Mouse (Mus musculus): Measurements from ENCODE around the gene Col4a2. TPM values are rescaled to one million over a fixed set of nuclear protein-coding genes. Genes with fewer than 3 reads are reported as not detected.

Col4a2 gene
- polyA plus RNA-seq, 1 experiment from 2014 or later: 126 TPM

DNA sequence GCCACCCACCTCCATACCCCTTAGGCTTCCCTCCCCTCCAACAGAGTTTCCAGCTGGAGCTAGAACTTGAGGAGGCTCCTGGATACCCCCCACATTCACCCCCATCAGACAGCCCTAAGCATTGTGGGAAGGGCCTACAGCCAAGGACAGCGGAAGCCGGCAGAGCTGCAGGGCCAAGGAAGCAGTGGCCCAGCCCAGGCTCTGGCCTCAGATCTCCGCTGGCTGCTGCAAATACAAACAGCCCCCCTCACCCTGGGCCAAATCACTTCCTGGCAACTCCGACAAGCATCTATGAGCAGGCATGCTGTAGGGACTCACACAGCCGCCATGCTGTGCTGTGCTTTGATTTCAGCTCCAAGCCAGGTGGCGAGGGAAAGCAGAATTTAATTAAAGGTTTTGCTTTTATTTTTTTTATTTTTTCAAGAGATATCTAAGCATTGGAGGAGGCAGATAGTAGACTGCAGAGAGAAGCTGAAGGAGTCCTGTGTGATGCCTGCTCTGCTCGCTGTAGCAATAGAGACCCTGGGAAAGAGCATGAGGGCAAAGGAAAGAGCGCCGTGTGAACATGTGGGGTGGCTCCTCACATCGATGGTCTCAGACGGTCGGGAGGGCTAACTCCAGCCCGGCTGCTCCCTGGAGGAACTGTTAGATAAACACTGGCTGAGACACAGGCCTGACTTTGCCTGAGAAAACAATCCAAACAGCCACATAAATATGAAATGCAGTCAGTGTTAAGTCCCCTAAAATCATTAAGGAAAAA, 93.3 kb downstream of the Col4a2 start:
- H3K9ac ChIP-seq: 0 out of 2 replicates have a peak overlapping the region, but pooled peaks have one; percentile 25

DNA sequence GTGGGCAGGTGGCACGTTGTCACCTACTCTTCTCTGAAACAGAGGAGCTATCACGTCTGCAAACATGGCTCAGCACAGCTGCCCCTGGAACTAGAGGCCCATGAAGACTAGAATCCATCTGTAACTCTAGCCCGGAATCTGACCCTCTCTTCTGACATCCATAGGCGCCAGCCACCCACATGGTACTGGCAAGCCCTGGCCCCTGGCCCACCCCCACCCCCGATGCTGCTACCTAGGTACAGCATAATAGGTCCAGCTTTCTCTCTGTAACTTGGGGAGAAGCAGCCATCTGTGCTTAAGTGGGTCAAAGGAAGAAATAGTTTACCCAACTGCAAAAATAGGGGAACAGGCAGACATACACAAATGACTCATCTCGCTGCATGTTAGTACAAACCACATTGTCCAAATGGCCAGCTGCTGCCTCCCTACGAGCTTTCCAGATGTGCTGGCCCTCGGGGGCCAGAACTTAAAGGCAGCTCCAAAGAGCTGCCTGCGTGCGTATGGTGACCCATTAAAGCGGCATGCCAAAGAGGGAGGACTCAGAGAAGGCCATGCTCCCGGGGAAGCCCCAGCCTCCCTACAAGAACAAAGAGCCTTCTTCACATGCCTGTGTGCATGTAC, 99.0 kb downstream of the Col4a2 start:
- 45% methylated on average over 12 of the region's 12 CpGs for WGBS
- Histone ChIP-seq H3K36me3 (peaks cover 49% of the 10 kb centered on the region), H3K4me2 (no peak overlapping the region), H3K4me3 (no peak overlapping the region), H3K27ac (peak overlapping the region; percentile 79), H3K9me3 (no peaks in the 10 kb centered on the region), H3K27me3 (no peaks in the 10 kb centered on the region), H3K9ac (no peak overlapping the region), H3K4me1 (peaks cover 24% of the 10 kb centered on the region)
- ATAC-seq (ENCODE audit: borderline replicate concordance, extremely low read depth, low FRiP score, low TSS enrichment): peak; percentile 55; the same call in 1 of the 2 replicates

More for the DNA sequence above, 93.3 kb downstream of the Col4a2 start:
- peak overlapping the region; percentile 89 for H3K27ac ChIP-seq
- peaks cover 40% of the 10 kb centered on the region for H3K36me3 ChIP-seq
- H3K4me3 ChIP-seq: no peak overlapping the region
- no peak overlapping the region for H3K4me2 ChIP-seq
- peaks cover 30% of the 10 kb centered on the region for H3K4me1 ChIP-seq
- WGBS: 30% methylated on average over 13 of the region's 13 CpGs
- ATAC-seq (ENCODE audit: borderline replicate concordance, extremely low read depth, low FRiP score, low TSS enrichment): peak; percentile 91
- no peaks in the 10 kb centered on the region for H3K9me3 ChIP-seq
- no peaks in the 10 kb centered on the region for H3K27me3 ChIP-seq

DNA sequence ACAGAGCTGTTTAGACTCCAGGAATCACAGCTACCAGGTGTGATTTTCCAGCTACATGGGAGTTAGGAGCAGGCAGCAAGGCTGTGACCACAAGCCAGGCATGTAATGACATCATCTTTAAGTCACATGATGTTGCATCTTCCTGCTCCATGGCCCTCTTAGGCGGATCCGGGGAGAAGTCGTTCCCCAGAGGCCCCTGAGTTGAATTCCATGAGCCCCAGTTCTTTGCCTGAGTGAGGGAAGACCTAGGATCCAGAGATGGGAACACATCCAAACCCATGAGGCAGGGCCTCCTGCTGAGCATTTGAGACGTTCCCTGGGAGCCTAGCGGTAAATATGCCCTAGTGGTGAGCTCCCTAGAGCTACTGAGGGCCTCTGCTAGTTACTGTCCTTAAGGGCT, 99.8 kb downstream of the Col4a2 start:
- WGBS: 42% methylated on average over 5 of the region's 5 CpGs
- Histone ChIP-seq H3K4me2 (no peak overlapping the region), H3K9me3 (no peaks in the 10 kb centered on the region), H3K9ac (no peak overlapping the region), H3K4me1 (peaks cover 21% of the 10 kb centered on the region), H3K27me3 (no peaks in the 10 kb centered on the region), H3K27ac (peak overlapping the region; percentile 79), H3K36me3 (peaks cover 46% of the 10 kb centered on the region), H3K4me3 (no peak overlapping the region)
- ATAC-seq (ENCODE audit: borderline replicate concordance, extremely low read depth, low FRiP score, low TSS enrichment): peak; percentile 21; the same call in 1 of the 2 replicates

DNA sequence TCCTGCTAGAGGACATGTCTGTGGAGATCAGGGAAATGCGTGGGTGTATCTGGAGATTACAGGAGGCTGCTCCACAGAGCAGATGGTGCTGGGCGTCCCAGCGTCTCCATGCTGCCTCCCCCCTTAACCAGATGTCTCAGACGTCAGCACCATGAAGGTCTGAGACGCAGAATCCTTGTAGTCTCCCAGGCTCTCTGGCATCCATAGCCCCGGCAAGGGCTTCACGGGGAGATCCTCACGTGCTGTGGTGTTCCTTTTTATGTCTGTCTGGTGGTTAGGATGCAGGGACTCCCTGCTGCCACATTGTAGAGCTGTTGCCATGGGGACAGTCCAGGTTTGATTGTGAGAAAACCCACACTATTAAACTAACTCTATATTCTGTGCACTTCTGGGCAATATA, 101.7 kb downstream of the Col4a2 start:
- WGBS: 67% methylated on average over 8 of the region's 8 CpGs
- H3K9ac ChIP-seq: no peak overlapping the region
- H3K36me3 ChIP-seq: peaks cover 32% of the 10 kb centered on the region

DNA sequence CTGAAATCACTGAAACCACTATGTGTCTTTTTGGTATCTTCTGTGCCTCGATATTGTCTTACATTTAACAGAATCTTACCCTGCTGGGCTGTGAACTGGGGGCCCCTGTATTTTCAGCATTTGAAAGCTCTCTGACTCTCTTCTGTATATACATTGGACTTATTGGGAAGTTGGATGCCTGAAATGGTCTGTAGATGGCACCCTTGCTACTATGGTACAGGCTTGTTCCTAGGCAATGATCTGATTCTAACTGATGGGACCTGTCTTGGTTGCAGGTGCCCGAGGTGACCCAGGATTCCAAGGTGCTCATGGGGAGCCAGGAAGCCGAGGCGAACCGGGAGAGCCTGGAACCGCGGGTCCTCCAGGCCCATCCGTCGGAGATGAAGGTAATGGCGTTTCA, 102.5 kb downstream of the Col4a2 start:
- H3K9ac ChIP-seq: no peak overlapping the region
- WGBS: 84% methylated on average over 10 of the region's 10 CpGs
- ATAC-seq (ENCODE audit: borderline replicate concordance, extremely low read depth, low FRiP score, low TSS enrichment): no peak

More for the DNA sequence above, 101.7 kb downstream of the Col4a2 start:
- no peaks in the 10 kb centered on the region for H3K9me3 ChIP-seq
- H3K27ac ChIP-seq: no peak overlapping the region
- H3K4me3 ChIP-seq: no peak overlapping the region
- peaks cover 27% of the 10 kb centered on the region for H3K4me1 ChIP-seq
- H3K27me3 ChIP-seq: no peaks in the 10 kb centered on the region
- H3K4me2 ChIP-seq: no peak overlapping the region
- no peak for ATAC-seq (ENCODE audit: borderline replicate concordance, extremely low read depth, low FRiP score, low TSS enrichment)

DNA sequence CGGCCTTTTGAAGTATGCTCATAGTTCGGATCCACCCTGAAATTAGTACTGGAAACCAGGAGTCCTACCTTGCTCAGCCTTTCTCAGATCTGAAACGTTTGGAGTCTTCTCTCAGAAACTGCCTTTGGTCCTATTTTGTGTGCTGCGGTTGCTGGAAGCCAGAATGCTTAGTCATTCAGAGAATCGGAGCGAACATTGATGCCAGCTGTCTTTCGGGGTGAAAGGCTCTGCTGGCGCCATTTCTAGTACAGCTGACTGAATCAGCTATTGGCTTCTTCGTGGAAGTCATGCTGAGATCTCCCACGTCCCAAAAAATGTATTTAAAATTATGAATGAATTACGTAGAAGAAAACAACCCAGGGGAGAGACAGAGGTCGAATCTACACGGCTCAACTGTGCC, 105.2 kb downstream of the Col4a2 start:
- Histone ChIP-seq H3K27ac (no peak overlapping the region), H3K4me3 (no peak overlapping the region), H3K4me1 (peaks cover 10% of the 10 kb centered on the region), H3K27me3 (no peaks in the 10 kb centered on the region), H3K9ac (no peak overlapping the region), H3K9me3 (no peaks in the 10 kb centered on the region), H3K4me2 (no peak overlapping the region), H3K36me3 (peaks cover 30% of the 10 kb centered on the region)
- ATAC-seq (ENCODE audit: borderline replicate concordance, extremely low read depth, low FRiP score, low TSS enrichment): no peak
- 75% methylated on average over 13 of the region's 13 CpGs for WGBS

More for the DNA sequence above, 102.5 kb downstream of the Col4a2 start:
- Histone ChIP-seq H3K9me3 (no peaks in the 10 kb centered on the region), H3K36me3 (peaks cover 25% of the 10 kb centered on the region), H3K27ac (no peak overlapping the region), H3K4me2 (no peak overlapping the region), H3K4me3 (no peak overlapping the region), H3K4me1 (peaks cover 31% of the 10 kb centered on the region), H3K27me3 (no peaks in the 10 kb centered on the region)

DNA sequence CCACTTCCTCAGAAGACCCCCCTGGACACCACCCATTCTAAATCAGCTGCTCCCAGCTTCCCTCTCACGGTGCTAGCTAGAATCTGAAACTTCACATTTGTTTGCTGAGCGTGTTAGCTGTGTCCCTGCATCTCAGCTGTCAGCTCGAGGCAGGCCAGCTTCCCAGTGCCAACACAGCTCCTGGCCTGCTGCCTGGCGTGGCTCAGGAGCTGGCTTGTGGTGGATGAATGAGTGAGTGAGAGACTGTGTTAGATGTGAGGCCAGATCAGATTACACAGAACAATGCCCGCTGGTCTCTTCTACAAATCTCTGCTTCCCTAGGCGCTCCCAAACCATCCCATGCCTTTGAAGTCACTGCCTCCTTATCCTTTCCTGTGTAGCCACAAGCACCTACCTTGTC, 106.6 kb downstream of the Col4a2 start:
- ATAC-seq (ENCODE audit: borderline replicate concordance, extremely low read depth, low FRiP score, low TSS enrichment): peak; percentile 81
- Histone ChIP-seq H3K9ac (no peak overlapping the region), H3K27me3 (no peaks in the 10 kb centered on the region), H3K36me3 (peaks cover 37% of the 10 kb centered on the region), H3K4me1 (peaks cover 10% of the 10 kb centered on the region), H3K27ac (peak overlapping the region; percentile 82), H3K4me2 (no peak overlapping the region), H3K4me3 (no peak overlapping the region), H3K9me3 (no peaks in the 10 kb centered on the region)
- 19% methylated on average over 6 of the region's 6 CpGs for WGBS

DNA sequence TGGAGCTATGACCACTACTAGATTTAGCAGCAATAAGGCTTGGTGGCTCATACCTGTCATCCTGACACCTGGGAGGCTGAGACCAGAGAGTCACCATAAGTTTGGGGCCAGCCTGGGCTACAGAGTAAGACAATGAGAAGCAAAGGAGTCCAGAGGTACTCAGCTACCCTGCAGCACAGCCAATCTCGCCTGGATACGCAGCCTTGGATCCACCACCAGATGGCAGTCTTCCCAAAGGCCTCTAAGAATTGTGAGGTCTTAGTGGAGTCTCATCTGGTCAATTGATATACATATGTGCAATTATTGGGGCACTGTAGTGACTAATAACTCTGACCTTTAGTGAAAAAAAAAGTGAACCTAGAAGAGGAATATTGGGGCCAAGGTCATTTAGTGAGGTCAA, 107.0 kb downstream of the Col4a2 start:
- Histone ChIP-seq H3K36me3 (peaks cover 33% of the 10 kb centered on the region), H3K9ac (no peak overlapping the region), H3K27ac (peak overlapping the region; percentile 82)

DNA sequence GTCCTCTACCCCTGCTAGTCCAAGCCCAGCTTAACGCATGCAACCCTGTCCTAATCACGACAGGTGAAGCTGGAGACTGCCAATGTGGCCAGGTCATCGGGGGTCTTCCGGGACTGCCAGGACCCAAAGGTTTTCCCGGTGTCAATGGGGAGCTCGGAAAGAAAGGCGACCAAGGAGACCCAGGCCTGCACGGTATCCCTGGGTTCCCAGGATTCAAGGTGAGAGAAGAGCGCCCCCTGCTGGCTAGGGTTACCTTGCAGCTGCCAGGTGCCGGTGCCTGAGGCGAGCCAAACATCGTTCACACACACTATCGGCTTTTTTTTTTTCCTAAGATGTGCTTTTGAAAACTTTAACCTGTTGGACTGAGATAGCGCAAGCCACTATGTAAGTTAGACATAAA, 108.5 kb downstream of the Col4a2 start:
- no peak overlapping the region for H3K4me2 ChIP-seq
- H3K36me3 ChIP-seq: peaks cover 33% of the 10 kb centered on the region
- no peak for ATAC-seq (ENCODE audit: borderline replicate concordance, extremely low read depth, low FRiP score, low TSS enrichment)

More for the DNA sequence above, 107.0 kb downstream of the Col4a2 start:
- Histone ChIP-seq H3K27me3 (no peaks in the 10 kb centered on the region), H3K4me3 (no peak overlapping the region), H3K4me1 (peaks cover 10% of the 10 kb centered on the region), H3K9me3 (no peaks in the 10 kb centered on the region), H3K4me2 (no peak overlapping the region)
- 18% methylated on average over 2 of the region's 2 CpGs for WGBS
- ATAC-seq (ENCODE audit: borderline replicate concordance, extremely low read depth, low FRiP score, low TSS enrichment): peak; percentile 39

DNA sequence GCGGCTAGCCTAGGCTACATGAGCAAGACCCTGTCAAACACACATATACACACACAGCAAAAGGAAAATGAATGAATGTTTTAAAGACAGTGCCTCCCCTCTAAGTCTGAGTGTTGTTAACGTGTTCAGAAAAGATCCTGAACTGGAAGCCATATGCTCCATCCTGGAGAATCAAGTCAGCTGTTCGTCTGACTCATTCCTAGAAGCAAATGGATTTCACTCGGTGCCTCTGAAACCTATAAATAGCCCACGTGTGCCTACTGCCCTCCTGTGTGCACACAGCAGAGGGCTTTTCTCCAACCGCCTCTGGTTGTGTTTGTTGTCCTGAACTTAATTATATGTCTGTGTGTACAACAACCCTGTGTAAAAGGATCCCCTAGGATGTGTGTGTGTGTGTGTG, 109.4 kb downstream of the Col4a2 start:
- H3K27ac ChIP-seq: no peak overlapping the region
- no peaks in the 10 kb centered on the region for H3K9me3 ChIP-seq
- no peak overlapping the region for H3K9ac ChIP-seq
- H3K36me3 ChIP-seq: peaks cover 40% of the 10 kb centered on the region
- peaks cover 10% of the 10 kb centered on the region for H3K4me1 ChIP-seq
- H3K4me2 ChIP-seq: no peak overlapping the region
- no peaks in the 10 kb centered on the region for H3K27me3 ChIP-seq
- H3K4me3 ChIP-seq: no peak overlapping the region
- 77% methylated on average over 6 of the region's 6 CpGs for WGBS
- ATAC-seq (ENCODE audit: borderline replicate concordance, extremely low read depth, low FRiP score, low TSS enrichment): no peak

More for the DNA sequence above, 108.5 kb downstream of the Col4a2 start:
- Histone ChIP-seq H3K9me3 (no peaks in the 10 kb centered on the region), H3K27me3 (no peaks in the 10 kb centered on the region), H3K9ac (no peak overlapping the region), H3K27ac (no peak overlapping the region), H3K4me1 (peaks cover 10% of the 10 kb centered on the region), H3K4me3 (no peak overlapping the region)
- 57% methylated on average over 14 of the region's 14 CpGs for WGBS

DNA sequence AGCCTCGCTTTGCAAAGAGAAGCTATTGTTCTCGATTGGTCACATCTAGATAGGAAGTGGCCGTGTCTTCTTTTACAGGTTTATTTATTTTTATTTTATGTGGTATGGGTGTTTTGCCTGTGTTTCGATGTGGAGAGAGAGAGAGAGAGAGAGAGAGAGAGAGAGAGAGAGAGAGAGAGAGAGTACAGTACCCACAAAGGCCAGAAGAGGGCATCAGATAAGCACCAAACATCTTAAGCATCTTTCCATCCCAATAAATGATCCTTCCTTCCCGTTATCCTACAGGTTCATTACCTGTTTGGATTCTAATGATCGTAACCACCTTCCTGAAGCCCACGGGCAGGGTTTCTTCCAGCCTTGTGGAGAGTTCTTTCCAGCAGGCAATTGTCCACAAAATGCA, 110.5 kb downstream of the Col4a2 start:
- H3K4me2 ChIP-seq: no peak overlapping the region
- no peaks in the 10 kb centered on the region for H3K27me3 ChIP-seq
- no peaks in the 10 kb centered on the region for H3K9me3 ChIP-seq
- peaks cover 51% of the 10 kb centered on the region for H3K36me3 ChIP-seq
- no peak overlapping the region for H3K9ac ChIP-seq
- 62% methylated on average over 7 of the region's 7 CpGs for WGBS
- no peak overlapping the region for H3K27ac ChIP-seq
- ATAC-seq (ENCODE audit: borderline replicate concordance, extremely low read depth, low FRiP score, low TSS enrichment): no peak
- peaks cover 10% of the 10 kb centered on the region for H3K4me1 ChIP-seq
- H3K4me3 ChIP-seq: no peak overlapping the region

DNA sequence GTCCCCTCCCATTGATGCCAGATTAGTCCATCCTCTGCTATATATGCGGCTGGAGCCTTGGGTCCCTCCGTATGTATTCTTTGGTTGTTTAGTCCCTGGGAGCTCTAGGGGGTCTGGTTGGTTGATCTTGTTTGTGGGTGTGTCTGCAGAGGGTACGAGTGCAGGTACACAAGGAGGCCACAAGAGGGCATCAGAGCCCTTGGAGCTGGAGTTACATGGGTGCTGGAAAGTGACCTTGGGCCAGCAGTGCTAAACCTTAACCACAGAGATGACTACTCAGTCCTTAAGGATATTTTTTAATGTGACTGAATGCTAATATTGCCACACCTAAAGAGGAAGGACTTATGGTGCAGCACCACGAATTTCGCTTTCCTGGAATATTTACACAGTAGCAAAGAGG, 118.1 kb downstream of the Col4a2 start:
- no peak for ATAC-seq (ENCODE audit: borderline replicate concordance, extremely low read depth, low FRiP score, low TSS enrichment)
- WGBS: 66% methylated on average over 5 of the region's 5 CpGs

More for the DNA sequence above, 118.1 kb downstream of the Col4a2 start:
- no peaks in the 10 kb centered on the region for H3K27me3 ChIP-seq
- peaks cover 89% of the 10 kb centered on the region for H3K36me3 ChIP-seq
- H3K9me3 ChIP-seq: no peaks in the 10 kb centered on the region
- H3K4me3 ChIP-seq: no peak overlapping the region
- no peak overlapping the region for H3K27ac ChIP-seq
- H3K4me1 ChIP-seq: no peaks in the 10 kb centered on the region
- no peak overlapping the region for H3K9ac ChIP-seq
- H3K4me2 ChIP-seq: no peak overlapping the region

Measured in lung, embryonic 15.5 days (tissue).